Mouse (Mus musculus) heart, postnatal 0 days (tissue): ENCODE measurements around the gene Rora. TPM values are rescaled to one million over a fixed set of nuclear protein-coding genes. Genes with fewer than 3 reads are reported as not detected.

Source experiments
- ATAC-seq: fragments of 200-750 bp; cut with Nextera tagmentation; 2 replicates; pipeline ENCODE4 v1.8.0; 2017; ENCODE audit warnings: low read depth, moderate number of reproducible peaks, moderate library complexity; ENCODE audit not compliant: insufficient read depth
- DNase-seq: peaks from one replicate; pipeline ENCODE4 v3.0.0-alpha.2; 2016; ENCODE audit warnings: low spot score
- H3K27ac ChIP-seq: fragments of 300-500 bp; sonication (generic); 2 replicates; pipeline ENCODE4 v1.5.1; 2014; ENCODE audit warnings: low read depth, mild to moderate bottlenecking
- H3K27me3 ChIP-seq: fragments of 300-500 bp; sonication (generic); 2 replicates; pipeline ENCODE4 v1.6.1; 2014; ENCODE audit warnings: low read length, mixed read lengths; ENCODE audit not compliant: control insufficient read depth, insufficient read depth
- H3K36me3 ChIP-seq: fragments of 300-500 bp; sonication (generic); replicated peaks from 2 replicates; pipeline ENCODE4 v1.6.1; 2014; ENCODE audit warnings: low read length, mixed read lengths; ENCODE audit not compliant: control insufficient read depth, insufficient read depth
- H3K4me1 ChIP-seq: fragments of 300-500 bp; sonication (generic); 2 replicates; pipeline ENCODE4 v1.6.1; 2014; ENCODE audit warnings: antibody characterized with exemption; ENCODE audit not compliant: control insufficient read depth, insufficient read depth
- H3K4me2 ChIP-seq: fragments of 300-500 bp; sonication (generic); 2 replicates; pipeline ENCODE4 v1.6.1; 2014; ENCODE audit warnings: low read depth, mild to moderate bottlenecking, low read length, moderate library complexity
- H3K4me3 ChIP-seq: fragments of 300-500 bp; sonication (generic); 2 replicates; pipeline ENCODE4 v1.5.1; 2014; ENCODE audit warnings: low read depth, low read length
- H3K9ac ChIP-seq: fragments of 300-500 bp; sonication (generic); replicated peaks from 2 replicates; pipeline ENCODE4 v1.6.1; 2014; ENCODE audit warnings: low read depth, low read length, mixed read lengths
- H3K9me3 ChIP-seq: fragments of 300-500 bp; sonication (generic); replicated peaks from 2 replicates; pipeline ENCODE4 v1.6.1; 2016; ENCODE audit warnings: low read length; ENCODE audit not compliant: control insufficient read depth
- CTCF ChIP-seq: IDR thresholded peaks from 2 replicates; pipeline ENCODE4 v1.5.1; 2016; ENCODE audit warnings: antibody characterized with exemption, control low read depth, low read depth
- EP300 ChIP-seq: IDR thresholded peaks from 2 replicates; pipeline ENCODE4 v1.6.1; 2016; ENCODE audit warnings: antibody characterized with exemption, low read depth
- WGBS: fragments of 180-500 bp; shearing (Covaris S2); extraction: QIAGEN DNeasy Blood & Tissue Kit; methylation state at CpG from one replicate; pipeline ENCODE4 v1.1.7; 2014; 5-methylcytosine and 5-hydroxymethylcytosine counted together
- polyA plus RNA-seq: library from polyadenylated mRNA; unstranded; fragments of >200 nt; fragmentation: Nextera tagmentation; extraction: Ambion mirVana; gene quantifications from 2 replicates; pipeline ENCODE4 v1.2.1, GENCODE M21; 2015
- total RNA-seq: library from RNA; depleted of rRNA; stranded (reverse); fragments of >200 nt; gene quantifications from 2 replicates; pipeline ENCODE4 v1.2.3, GENCODE M21; 2014; ENCODE audit warnings: low replicate concordance

Gene Rora
- total and polyA plus RNA-seq, 2 experiments from 2014 or later, result 7.9 to 9.8 TPM

DNA sequence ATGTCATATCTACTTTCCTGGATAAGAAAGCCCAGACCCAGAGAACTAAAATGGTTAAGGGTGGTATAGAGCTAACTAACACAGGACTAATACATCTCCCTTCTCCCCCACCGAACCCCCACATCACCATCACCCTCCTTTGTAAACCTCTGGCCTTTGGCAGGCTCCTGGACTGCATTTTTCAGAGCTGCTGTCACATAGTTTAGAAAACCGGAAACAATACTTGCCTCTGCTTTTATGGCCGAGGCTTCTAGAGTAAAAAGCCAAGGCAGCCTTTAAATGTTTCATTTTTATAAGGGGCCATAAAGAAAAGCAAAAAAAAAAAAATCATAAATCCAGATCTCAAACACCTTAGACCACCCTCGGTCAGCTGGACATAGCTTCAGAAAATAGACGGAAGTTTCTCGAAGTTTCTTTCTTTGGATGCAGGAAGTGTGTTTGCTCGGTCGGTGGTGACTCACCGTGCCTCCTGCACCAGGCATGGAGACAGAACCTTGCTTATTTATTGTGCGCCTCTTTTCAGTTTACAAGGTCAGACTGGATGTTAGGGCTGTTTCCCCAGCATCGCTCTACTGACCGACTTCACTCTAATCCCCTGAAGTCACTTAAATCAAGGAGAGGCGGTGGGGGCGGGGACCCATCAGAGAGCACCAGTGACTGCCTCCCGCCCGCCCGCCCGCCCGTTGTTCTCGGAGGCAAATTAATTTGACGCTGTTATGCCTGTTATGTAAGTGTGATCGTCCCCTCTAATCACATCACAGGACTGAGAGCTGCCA, 471.6 kb downstream of the Rora start:
- TF ChIP-seq CTCF (no peak), EP300 (no peak; the same call in 1 of the 2 replicates)
- WGBS, result 2% methylated on average over 22 of the region's 22 CpGs
- H3K4me3 ChIP-seq, result peak overlapping the region; percentile 33
- peak overlapping the region; percentile 73 for H3K27ac ChIP-seq
- peak; percentile 62 for ATAC-seq
- H3K9ac ChIP-seq, result peak overlapping the region; percentile 3
- H3K9me3 ChIP-seq, result no peaks in the 10 kb centered on the region
- DNase-seq, result peak; percentile 63
- peaks cover 27% of the 10 kb centered on the region for H3K4me1 ChIP-seq
- no peaks in the 10 kb centered on the region for H3K27me3 ChIP-seq
- no peaks in the 10 kb centered on the region for H3K36me3 ChIP-seq
- H3K4me2 ChIP-seq, result peak overlapping the region; percentile 63

DNA sequence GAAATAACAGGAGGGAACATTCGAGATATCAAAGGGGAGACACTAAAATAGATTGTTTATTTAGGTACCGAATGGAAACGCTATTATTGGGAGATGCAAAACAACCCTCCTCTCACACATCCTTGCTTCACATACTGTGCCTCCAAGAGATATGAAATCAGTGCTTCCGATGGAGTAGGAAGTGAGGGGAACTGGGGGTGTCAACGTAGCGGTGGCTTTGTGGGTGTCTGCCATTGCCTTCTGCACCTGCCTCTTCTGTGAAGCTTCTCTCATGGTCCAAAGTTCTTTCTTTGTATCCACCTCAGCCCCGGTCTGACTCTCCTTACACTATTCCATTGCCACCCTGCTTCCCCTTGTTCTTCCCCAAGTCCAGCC, 472.2 kb downstream of the Rora start:
- peak overlapping the region; percentile 33 for H3K4me3 ChIP-seq
- no peaks in the 10 kb centered on the region for H3K9me3 ChIP-seq
- H3K36me3 ChIP-seq, result no peaks in the 10 kb centered on the region
- H3K27me3 ChIP-seq, result no peaks in the 10 kb centered on the region
- H3K4me2 ChIP-seq, result peak overlapping the region; percentile 63
- peaks cover 27% of the 10 kb centered on the region for H3K4me1 ChIP-seq
- DNase-seq (no peak), ATAC-seq (no peak)
- no peak overlapping the region for H3K9ac ChIP-seq
- H3K27ac ChIP-seq, result peak overlapping the region; percentile 73; the same call in 1 of the 2 replicates
- TF ChIP-seq EP300 (no peak), CTCF (no peak)
- 10% methylated on average over 7 of the region's 7 CpGs for WGBS

DNA sequence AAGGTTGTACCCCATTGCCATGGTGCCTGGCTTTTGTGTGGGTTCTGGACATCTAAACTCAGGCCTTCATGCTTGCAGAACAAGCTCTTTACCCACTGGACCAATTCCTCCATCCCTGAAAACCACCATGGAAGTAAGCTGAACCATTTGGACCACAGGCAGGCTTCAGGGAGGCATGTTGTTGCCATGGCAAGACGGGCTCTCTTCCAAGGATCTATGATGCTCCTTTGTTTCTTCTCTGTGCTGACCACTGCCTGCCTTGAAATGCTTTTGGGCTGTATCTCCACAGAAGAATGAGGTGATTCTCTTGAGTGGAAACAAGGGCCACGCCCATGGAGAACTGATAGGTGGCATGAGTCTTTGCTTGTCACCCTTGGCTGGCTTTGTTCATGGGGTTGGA, 473.0 kb downstream of the Rora start:
- Histone ChIP-seq H3K4me3 (no peak overlapping the region), H3K9ac (no peak overlapping the region), H3K27ac (no peak overlapping the region), H3K36me3 (no peaks in the 10 kb centered on the region), H3K4me2 (no peak overlapping the region), H3K27me3 (no peaks in the 10 kb centered on the region), H3K4me1 (peaks cover 21% of the 10 kb centered on the region), H3K9me3 (no peaks in the 10 kb centered on the region)
- no peak for TF ChIP-seq EP300
- no peak for TF ChIP-seq CTCF
- ATAC-seq, result no peak
- 96% methylated on average over 2 of the region's 2 CpGs for WGBS
- no peak for DNase-seq

DNA sequence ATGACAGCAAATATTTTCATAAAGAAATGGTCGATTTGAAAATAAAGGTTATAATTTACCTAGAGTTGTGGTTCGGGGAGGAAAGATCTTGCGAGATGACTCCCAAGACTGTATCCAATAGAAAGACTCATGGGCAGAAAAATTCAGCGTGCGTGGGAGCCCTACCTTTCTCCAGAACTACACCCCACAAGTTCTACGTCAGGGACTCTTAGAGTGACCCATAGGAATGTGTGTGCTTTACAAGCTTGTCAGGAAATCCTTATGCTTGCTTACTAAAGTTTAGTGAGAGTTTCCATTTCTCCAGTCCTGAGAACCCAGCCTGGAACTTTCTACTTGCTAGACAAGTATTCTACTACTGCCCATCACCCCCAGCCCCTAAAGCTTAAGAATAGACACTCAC, 474.7 kb downstream of the Rora start:
- no peak overlapping the region for H3K4me3 ChIP-seq
- no peaks in the 10 kb centered on the region for H3K9me3 ChIP-seq
- no peak overlapping the region for H3K27ac ChIP-seq
- TF ChIP-seq EP300, result no peak
- TF ChIP-seq CTCF, result no peak
- WGBS, result 61% methylated on average over 6 of the region's 6 CpGs
- H3K4me1 ChIP-seq, result peaks cover 21% of the 10 kb centered on the region
- H3K9ac ChIP-seq, result no peak overlapping the region
- ATAC-seq (no peak), DNase-seq (no peak)
- no peak overlapping the region for H3K4me2 ChIP-seq
- H3K27me3 ChIP-seq, result 0 out of 2 replicates have a peak, but pooled peaks cover 5% of the 10 kb centered on the region
- no peaks in the 10 kb centered on the region for H3K36me3 ChIP-seq

DNA sequence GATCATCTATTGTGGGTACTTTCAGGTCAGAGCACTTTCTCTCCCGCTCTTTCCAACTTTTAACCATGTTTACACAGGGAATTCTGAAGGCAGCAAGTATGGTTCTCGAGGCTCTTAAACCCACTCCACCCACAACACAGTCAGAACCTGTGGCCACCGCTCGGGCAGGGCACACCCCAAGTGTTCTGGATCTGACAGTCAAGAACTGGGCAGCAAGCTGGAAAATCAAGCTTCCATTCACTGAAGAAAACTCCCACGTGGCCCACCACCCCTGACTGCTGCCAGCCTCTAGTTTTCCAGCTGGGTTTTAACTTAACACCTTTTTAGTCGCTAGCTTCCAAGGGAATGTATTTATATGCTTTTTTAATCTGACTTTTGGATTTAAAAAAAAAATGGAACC, 479.4 kb downstream of the Rora start:
- Histone ChIP-seq H3K4me3 (no peak overlapping the region), H3K4me2 (no peak overlapping the region), H3K27ac (no peak overlapping the region), H3K36me3 (no peaks in the 10 kb centered on the region), H3K27me3 (peaks cover 9% of the 10 kb centered on the region; the same call in 1 of the 2 replicates), H3K9me3 (no peaks in the 10 kb centered on the region), H3K4me1 (peaks cover 11% of the 10 kb centered on the region; the same call in 1 of the 2 replicates), H3K9ac (no peak overlapping the region)
- DNase-seq, result no peak
- 75% methylated on average over 6 of the region's 6 CpGs for WGBS
- ATAC-seq, result no peak
- TF ChIP-seq CTCF, result no peak
- TF ChIP-seq EP300, result no peak
